Mouse (Mus musculus) c-Kit-positive CD71-negative TER-119-negative erythroid progenitor cells, embryonic 14.5 days (primary cell): Measurements from ENCODE around the gene Wtap.
"Not testable (repeated sequence)": the region's sequence is repeated elsewhere in the genome, so short reads cannot be mapped to it uniquely, and the experiment has no call there.

Experiments
- DNase-seq: peaks from one replicate; pipeline ENCODE4 v3.0.0-alpha.2; 2013; ENCODE audit warnings: low read depth

The Wtap gene

GRCm38 (mm10) chr17:12960331-12960873, 33.6 kb downstream of the Wtap start, which contains the start of gene Acat2:
Acat2 (minus strand) TSS chr17:12960747.
- DNase-seq = peak; percentile 85

DNA sequence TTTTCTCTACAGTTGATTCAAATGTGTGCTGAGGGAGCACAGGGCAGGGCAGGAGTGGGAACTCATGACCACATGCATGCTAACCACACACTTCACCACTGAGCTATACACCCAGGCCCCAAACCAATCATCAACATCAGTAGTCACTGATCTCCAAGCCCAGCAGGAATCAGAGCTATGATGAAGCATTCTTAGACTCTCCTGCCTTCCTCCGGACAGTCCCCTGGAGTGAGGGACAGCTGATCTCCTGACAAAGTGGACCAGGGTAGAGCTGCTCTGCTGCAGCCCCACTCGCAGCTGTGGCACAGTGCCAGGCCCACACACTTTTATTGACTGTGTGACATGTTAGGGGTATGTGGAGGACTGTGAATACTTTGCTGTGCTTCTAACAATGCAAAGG, 34.6 kb downstream of the Wtap start:
- DNase-seq = not testable (repeated sequence)

GRCm38 (mm10) chr17:12956664-12957063, 37.3 kb downstream of the Wtap start:
- no peak for DNase-seq

DNA sequence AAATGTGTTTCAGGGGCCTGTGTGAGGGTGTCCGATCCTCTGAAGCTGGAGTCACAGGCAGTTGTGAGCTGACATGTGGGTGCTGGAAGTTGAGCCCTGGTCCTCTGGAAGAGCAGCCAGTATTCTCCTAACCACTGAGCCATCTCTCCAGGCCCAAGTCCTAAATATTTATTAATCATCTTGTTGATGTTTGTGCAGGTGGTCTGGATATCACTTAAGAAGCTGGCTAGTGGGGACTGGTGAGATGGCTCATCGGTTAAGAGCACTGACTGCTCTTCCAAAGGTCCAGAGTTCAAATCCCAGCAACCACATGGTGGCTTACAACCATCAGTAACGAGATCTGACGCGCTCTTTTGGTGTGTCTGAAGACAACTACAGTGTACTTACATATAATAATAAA, 44.3 kb downstream of the Wtap start:
- no peak for DNase-seq

GRCm38 (mm10) chr17:12942459-12943162, 51.4 kb downstream of the Wtap start:
- no peak for DNase-seq

DNA sequence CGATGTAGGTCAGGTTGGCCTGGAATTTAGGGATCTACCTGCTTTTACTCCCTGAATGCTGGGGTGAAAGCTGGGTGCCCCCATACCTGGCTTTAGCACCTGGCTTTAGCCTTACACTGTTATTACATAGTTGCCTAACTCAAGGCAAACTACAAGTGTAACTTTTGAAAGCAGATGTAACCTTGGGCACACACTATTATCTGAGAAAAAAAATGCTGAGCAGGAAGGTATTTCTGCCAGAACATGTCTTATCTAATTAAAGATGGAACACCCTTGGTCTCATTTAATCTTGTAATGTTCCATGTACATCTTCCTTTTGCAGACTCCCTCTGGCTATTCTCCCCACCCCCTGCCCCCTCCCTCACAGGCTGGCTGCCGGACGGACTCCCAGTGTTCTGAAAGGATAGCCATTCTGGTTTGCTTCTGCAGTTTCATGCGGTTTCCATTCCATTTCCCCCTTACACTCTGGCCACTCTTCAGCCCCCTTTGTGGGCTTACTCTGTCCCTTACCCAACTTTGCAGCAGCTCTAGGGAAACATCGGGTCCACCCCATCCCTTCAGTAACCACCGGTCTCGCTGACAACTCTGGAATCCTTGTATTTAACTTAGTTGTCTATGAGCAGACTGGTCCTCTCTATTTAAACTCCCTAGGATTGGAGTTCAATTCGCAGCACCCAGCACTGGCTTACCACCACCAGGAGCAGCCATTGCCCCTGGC, 52.3 kb downstream of the Wtap start:
- no peak for DNase-seq

GRCm38 (mm10) chr17:12940151-12940805, 53.7 kb downstream of the Wtap start, which contains the start of gene Acat3:
Acat3 (minus strand) TSS chr17:12940600.
- no peak for DNase-seq

- not testable (repeated sequence) for DNase-seq
Observed at GRCm38 (mm10) chr17:12939377-12940148, 54.4 kb downstream of the Wtap start.

DNA sequence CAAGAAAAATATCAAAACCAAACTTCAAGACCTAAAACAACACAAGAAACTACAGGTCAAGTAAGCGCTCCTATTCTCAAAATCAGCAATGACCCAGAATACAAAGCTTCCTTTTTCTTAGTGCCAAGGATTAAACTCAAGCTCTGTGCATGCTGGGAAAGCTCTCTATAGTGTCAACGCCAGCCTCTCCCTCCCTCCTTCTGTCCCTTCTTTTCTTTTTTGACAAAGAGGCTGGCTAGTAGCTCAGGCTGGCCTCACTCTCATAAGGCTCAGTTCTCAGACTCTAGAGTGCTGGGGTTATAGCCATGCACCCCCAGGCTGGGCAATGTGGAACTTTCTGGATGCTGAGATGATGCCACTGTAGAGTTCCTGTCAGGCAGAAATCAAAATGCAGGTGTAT, 55.9 kb downstream of the Wtap start:
- DNase-seq = no peak

DNA sequence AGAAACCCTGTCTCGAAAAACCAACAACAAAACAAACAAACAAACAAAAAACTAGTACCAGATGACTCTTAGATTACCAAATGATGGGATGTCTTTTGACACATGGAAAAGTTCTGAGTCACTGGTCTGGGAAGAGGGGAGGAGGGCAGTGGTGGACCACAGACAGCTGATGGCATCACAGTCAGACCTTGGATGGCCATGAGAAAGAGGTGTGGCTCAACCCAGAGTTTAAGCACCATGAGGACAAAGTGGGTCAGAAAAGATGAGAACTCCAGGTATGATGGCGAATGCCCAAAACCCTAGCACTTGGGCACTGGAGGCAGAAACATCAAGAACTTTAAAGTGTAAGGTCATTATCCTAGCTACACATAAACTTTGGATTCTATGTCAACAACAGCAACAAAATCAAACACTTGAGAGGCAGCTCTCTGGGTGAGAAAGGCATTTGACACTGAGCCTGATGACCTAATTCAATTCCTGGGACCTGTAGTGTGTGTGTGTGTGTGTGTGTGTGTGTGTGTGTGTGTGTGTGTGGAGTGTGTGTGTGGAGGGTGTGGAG, 56.5 kb downstream of the Wtap start:
- DNase-seq = no peak

GRCm38 (mm10) chr17:12935719-12936118, 58.2 kb downstream of the Wtap start:
- no peak for DNase-seq

- not testable (repeated sequence) for DNase-seq
Observed at GRCm38 (mm10) chr17:12931576-12931975, 62.4 kb downstream of the Wtap start.

GRCm38 (mm10) chr17:12925703-12926180, 68.2 kb downstream of the Wtap start:
- DNase-seq = no peak

- DNase-seq = no peak
Observed at GRCm38 (mm10) chr17:12925001-12925400, 69.0 kb downstream of the Wtap start.

DNA sequence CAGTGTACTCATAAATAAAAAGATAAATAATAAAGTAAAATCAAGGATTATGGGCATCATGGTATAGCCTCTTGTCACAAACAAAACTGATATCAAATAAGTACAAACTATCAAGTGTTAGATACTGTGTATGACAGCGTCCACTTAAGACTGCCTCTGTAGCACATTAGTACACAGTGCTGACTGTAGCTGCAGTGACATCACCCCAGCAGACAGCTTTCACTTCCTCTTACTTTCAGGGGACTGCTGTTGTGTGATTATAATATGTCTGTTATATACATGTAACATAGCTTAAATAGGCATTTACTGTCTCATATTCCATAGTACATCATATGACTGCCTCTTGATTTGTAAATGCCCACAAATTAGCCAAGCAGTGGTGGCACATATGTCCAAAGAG, 72.9 kb downstream of the Wtap start:
- DNase-seq = no peak
